Mouse (Mus musculus): ENCODE results near the gene Gm20388.
"Not testable (repeated sequence)": the region's sequence is repeated elsewhere in the genome, so short reads cannot be mapped to it uniquely, and the experiment has no call there.

The Gm20388 gene

GRCm38 (mm10) chr8:123426511-123427509 is 3516.2 kb downstream of the Gm20388 start:
- no peak for DNase-seq (ENCODE audit: low spot score)

DNA sequence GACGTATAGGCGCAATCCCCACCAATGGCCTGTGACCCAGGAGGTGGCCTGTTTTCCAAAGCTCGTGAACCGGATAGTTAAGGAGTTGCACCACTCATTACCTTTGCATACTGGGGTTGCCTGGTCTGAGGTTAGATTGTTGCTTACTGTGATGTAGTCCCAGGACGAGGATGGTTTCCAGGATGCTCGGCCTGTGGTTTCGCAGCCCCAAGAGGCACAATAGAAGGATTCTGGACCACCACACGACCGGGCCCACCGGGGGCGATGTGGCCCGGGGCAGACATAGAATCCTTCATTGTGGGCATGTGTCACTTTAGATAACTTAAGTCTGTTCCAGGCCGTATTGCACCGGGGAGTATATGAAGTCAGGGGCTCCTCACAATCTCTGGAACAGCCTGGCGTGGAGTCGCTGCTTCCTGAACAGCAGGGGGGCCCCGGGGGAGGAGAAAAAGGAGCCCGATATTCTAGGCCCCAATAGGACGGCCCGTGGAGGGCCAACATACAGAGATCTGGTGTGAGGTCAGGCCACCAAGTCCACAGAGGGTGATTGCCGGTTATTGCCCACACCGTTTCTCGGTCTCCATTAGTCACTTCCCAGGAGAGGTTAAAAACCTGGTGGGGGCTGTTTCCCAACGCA is 3517.1 kb downstream of the Gm20388 start:
- DNase-seq (ENCODE audit: low spot score): no peak

DNA sequence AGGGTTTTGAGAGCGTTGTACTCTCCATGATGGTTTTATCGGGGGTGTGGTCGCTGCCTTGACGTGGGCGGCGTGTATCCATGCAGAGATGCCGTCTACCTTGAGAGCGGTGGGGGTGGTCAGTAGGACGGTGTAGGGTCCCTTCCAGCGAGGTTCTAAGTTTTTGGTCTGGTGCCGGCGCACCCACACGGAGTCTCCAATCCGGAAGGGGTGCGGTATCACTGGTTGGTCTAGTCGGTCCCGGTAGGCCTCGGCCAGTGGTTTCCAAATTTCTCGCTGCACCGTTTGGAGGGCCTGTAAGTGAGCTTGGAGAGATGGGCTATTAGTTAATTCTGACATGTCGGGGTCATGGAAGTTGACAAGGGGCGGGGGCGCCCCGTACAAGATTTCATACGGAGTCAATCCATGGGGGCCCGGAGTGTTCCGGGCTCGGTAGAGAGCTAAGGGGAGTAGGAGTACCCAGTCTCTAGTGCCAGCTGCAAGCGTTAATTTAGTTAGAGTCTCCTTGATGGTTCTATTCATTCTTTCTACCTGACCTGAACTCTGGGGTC is 3517.8 kb downstream of the Gm20388 start:
- DNase-seq (ENCODE audit: low spot score): no peak

GRCm38 (mm10) chr8:123428939-123429721 is 3518.5 kb downstream of the Gm20388 start:
- no peak for DNase-seq (ENCODE audit: low spot score)

DNA sequence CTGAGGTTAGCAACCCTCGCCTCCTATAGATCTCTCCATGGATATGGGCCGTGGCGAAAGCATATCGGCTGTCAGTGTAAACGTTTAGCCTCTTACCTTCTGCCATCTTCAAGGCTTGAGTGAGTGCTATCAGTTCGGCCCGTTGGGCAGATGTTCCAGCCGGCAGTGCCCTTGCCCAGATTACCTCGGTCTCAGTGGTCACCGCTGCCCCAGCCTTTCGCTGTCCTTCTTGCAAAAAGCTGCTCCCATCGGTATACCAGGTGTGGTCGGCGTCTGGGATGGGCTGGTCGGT is 3519.0 kb downstream of the Gm20388 start:
- not testable (repeated sequence) for DNase-seq (ENCODE audit: low spot score)

- not testable (repeated sequence) for DNase-seq (ENCODE audit: low spot score)
These were observed 3520.3 kb downstream of the Gm20388 start for GRCm38 (mm10) chr8:123430936-123431335.

DNA sequence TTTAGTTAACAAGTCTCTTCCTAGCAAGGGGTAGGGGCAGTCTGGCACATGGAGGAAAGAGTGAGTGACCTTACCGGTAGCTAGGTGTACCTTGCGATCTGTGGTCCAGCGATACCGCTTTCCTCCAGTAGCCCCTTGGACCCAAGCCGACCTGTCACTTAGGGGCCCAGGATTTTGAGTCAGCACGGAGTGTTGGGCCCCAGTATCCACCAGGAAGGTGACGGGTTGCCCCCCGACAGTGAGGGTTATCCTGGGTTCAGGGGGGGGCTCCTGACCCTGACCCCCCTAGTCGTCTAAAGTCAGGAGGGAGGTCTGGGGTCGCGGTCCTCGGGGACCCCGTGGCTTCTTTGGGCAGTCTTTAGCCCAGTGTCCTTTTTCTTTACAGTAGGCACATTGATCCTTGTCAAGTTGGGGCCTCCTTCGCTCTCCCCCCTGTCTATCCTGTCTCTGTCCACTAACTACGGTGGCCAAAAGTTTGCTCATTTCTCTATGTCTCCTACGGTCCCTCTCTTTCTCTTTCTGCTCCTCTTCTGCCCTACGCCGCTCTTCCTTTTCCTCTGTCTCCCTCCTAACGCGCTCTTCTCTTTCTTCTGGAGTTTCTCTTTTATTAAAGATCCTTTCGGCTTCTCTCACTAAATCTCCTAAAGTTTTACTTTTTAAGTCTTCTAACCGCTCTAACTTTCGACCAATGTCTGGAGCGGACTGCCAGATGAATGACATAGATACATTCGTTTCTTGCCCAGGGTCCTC is 3521.2 kb downstream of the Gm20388 start:
- DNase-seq (ENCODE audit: low spot score): no peak

- no peak for DNase-seq (ENCODE audit: low spot score)
These were observed 3521.7 kb downstream of the Gm20388 start for GRCm38 (mm10) chr8:123432381-123432780.

DNA sequence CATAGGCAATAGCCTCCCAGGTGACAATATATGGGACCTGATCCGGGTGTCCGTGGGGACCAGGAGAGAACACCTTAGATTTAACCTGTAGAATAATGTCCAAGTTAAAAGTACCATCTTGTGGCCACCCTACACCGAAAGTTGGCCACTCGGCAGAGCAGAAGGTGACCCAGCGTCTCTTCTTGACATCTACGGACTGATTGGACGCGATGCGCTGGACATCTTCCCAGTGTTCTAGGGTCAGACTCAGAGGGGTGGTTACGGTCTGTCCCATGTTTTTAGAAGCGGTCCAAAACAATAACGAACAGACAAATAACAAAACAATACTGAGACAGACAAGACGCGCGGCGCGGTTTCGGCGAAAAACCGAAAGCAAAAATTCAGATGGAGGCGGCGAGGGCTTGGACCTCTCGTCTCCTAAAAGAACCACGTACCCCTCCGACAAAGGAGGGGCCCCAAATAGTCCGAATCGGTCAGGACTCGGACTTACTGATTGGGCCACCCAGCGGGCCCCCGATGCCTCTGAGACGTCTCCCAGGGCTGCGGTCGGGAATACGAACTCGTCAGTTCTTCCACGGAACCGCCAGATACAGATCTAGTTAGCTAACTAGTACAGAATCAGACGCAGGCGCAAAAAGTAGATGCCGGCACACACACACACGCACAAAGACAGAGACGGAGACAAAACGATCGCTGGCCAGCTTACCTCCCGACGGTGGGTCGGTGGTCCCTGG is 3522.8 kb downstream of the Gm20388 start:
- not testable (repeated sequence) for DNase-seq (ENCODE audit: low spot score)

GRCm38 (mm10) chr8:123441788-123442187 is 3531.1 kb downstream of the Gm20388 start:
- DNase-seq (ENCODE audit: low spot score): no peak

DNA sequence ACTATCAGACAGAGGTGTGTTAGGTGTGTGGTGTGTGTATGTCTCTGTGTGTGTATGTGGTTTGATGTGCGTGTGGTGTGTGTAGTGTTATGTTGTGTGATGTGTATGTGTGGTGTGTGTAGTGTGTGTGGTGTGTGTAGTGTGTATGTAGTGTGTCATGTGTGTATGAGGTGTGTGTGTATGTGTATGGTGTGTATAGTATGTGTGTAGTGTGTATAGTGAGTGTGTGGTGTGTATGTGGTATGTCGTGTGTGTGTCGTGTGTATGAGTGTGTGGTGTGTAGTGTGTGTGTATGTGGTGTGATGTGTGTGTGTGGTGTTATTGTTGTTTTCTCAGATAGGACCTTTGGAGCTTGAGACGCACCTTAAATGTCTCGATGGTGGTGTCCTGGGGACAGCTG is 3531.7 kb downstream of the Gm20388 start:
- no peak for DNase-seq (ENCODE audit: low spot score)

DNA sequence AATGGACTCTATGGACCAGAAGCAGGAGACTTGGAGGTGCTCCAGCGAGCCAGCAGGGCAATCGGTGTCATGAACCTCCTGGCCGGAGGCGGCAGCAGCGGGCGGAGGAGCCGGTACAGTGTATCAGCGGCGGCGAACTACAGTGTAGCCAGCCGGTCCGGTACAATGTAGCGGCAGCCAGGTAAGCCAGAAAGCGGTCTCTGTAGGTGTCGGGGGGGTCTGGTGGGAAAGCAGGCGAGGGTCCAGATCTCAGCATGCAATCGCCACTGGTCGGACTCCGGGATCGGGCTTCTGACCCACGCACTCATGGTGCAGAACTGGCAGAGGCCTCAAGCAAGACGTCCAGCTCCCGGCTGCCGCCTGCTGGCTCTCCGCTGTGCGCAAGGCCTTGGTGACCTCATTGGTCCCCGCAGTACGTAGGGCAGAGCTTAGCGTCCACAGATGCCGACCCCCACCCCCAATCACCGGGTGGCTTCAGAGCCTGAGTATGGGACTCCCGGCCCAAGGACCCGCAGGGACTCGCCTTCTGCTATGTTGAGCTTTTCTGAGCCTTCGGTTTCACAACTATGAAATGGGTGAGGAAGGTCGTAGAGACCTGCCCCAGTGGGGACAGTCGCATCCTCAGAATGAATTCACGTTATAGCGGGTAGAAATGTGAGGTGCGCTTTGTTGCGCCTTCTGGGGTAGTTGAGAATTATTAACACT is 3532.4 kb downstream of the Gm20388 start:
- DNase-seq (ENCODE audit: low spot score): peak; percentile 92

GRCm38 (mm10) chr8:123443576-123443921 is 3532.9 kb downstream of the Gm20388 start:
- DNase-seq (ENCODE audit: low spot score): no peak

DNA sequence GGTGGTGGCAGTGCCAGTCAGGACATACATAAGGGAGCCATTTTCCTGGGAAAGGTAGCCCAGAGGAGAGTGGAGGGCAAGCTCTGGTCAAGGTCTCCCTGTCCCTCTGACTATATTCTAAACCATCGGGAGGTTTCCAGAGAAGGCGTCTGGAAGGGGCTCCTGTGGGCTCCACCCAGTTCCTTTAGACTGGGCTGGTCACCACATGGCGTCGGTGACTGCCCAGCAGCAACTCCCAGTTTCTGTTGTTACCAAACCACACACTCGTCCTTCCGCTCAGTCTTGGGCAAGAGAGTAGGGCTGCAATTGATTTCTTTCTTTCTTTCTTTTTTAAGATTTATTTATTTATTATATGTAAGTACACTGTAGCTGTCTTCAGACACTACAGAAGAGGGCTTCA is 3533.5 kb downstream of the Gm20388 start:
- no peak for DNase-seq (ENCODE audit: low spot score)

GRCm38 (mm10) chr8:123445981-123446380 is 3535.3 kb downstream of the Gm20388 start:
- DNase-seq (ENCODE audit: low spot score): no peak

- no peak for DNase-seq (ENCODE audit: low spot score)
These were observed 3536.2 kb downstream of the Gm20388 start for GRCm38 (mm10) chr8:123446799-123447198.

DNA sequence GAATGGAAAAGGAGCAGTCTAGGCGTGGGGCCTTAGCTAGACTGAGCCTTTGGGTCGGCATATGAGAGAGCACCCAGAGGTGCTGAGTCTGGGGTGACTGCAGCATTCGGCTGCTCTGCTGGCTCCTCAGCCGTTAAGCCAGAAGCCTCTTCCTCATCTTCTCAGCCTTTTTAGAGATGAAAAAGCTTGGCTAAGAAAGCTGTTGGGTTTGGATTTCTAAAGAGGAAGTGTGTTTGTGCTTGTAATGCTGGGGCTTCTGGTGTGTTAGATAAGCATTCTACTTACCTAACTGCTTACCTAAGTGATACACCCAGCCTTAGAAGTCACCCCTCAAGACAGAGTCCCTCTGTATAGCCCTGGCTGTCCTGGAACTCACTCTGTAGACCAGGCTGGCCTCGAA is 3540.1 kb downstream of the Gm20388 start:
- no peak for DNase-seq (ENCODE audit: low spot score)

DNA sequence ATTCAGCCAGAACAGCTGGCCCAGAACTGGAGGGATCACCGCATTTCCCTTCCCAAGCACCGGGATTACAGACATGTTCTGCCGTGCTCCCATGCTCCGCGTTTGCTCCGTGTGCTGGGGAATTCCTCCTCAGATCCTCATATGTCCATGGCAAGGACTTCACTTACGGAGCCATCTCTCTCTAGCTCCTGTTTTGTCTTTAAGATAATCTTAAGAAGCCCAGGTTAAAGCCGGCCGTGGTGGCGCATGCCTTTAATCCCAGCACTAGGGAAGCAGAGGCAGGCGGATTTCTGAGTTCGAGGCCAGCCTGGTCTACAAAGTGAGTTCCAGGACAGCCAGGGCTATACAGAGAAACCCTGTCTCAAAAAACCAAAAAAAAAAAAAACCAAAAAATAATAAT is 3541.1 kb downstream of the Gm20388 start:
- not testable (repeated sequence) for DNase-seq (ENCODE audit: low spot score)

- DNase-seq (ENCODE audit: low spot score): no peak
These were observed 3541.5 kb downstream of the Gm20388 start for GRCm38 (mm10) chr8:123452149-123452548.

DNA sequence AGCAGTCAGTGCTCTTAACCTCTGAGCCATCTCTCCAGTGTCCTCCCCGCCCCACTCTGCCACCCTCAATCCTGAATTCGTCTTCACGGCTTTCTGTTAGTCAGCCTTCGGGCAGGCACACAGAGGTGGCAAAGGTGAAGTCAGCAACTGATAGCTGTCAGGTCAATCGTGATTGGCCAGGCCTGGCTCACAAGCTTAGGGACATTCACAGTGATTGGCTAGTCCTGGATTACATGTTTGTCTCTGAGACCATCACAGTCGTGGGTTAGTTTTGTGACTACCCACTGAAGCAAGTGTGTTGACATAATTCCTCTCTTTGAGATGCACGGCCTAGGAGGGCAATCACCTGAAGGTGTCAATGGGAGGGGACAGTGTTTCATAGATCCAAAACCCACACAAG is 3542.7 kb downstream of the Gm20388 start:
- DNase-seq (ENCODE audit: low spot score): no peak
